Mouse (Mus musculus) gastrocnemius, adult 18-20 months (tissue): ENCODE measurements around the gene Efcab14. TPM values are rescaled to one million over a fixed set of nuclear protein-coding genes. Genes with fewer than 3 reads are reported as not detected.
A peak's percentile ranks its signal among the peaks of the same experiment; 100 is the strongest.

Experiments used
- DNase-seq: peaks from one replicate; pipeline ENCODE4 v3.0.0; 2021; ENCODE audit warnings: low spot score
- total RNA-seq, 2 experiments: library from RNA; stranded (reverse); gene quantifications; 2 replicates each; pipeline ENCODE4 v1.2.3; 2021

Efcab14 gene
- total RNA-seq, 2 experiments from 2014 or later = 46.2 to 49.5 TPM

GRCm38 (mm10) chr4:115775056-115775455 is 37.5 kb downstream of the Efcab14 start:
- no peak for DNase-seq

DNA sequence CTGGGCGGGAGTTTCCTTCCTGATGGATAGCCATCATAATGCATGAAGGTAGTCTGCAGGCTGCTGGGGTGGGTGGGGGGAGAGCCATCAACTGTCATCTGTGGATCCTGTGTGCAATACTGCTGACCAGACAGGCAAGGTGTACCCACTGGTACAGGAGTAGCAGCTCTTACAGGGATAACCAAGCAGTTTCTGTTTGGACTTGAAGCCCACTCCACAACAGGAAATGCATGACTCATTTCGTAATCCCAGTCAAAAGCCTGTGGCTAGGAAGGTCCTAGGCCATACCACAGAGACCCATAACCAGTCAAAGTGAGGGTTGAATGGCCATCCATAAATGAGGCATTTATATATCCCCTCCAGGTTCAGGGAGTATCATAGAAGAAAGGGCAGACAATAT is 40.1 kb downstream of the Efcab14 start:
- DNase-seq = no peak

- no peak for DNase-seq
These were observed 42.7 kb downstream of the Efcab14 start for GRCm38 (mm10) chr4:115780269-115780668.

- no peak for DNase-seq
These were observed 43.4 kb downstream of the Efcab14 start, which contains the start of gene Tex38 for GRCm38 (mm10) chr4:115780918-115781317. Gene Tex38, minus strand, starts transcription at chr4:115781018.

DNA sequence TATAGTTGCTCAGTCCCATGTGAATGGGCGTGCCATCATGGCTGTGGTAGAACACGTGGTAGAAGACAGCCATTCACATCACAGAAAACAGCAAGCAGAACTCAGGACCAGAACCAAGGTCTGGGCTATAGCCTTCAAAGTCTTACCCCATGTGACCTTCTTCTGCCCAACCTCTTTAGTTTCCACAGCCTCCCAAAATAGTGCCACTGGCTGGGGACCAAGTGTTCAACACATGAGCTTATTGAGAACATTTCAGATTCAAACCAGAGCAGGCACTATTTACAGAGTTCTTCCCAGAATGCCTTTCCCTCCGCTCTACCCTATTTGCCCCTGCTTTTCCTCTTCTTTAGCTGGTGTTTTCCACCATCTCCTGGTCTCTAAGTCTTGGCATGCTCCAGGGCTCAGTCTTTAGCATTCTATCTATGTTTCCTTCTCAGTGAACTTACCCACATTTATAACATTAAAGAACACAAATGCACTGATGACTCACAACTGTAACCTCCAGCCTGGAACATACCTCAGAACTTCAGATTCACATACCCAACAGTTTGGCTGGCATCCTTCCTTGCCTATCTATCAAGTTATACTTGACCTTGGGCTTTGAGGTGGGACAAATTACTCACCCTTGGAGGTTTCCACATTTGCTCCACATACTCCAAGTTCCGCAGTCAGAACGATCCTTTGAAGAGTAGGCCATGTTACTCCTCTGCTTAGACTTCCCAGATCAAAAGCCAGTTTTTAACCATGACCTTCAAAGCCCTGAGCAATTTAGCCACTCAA is 44.7 kb downstream of the Efcab14 start:
- peak; percentile 32 for DNase-seq

DNA sequence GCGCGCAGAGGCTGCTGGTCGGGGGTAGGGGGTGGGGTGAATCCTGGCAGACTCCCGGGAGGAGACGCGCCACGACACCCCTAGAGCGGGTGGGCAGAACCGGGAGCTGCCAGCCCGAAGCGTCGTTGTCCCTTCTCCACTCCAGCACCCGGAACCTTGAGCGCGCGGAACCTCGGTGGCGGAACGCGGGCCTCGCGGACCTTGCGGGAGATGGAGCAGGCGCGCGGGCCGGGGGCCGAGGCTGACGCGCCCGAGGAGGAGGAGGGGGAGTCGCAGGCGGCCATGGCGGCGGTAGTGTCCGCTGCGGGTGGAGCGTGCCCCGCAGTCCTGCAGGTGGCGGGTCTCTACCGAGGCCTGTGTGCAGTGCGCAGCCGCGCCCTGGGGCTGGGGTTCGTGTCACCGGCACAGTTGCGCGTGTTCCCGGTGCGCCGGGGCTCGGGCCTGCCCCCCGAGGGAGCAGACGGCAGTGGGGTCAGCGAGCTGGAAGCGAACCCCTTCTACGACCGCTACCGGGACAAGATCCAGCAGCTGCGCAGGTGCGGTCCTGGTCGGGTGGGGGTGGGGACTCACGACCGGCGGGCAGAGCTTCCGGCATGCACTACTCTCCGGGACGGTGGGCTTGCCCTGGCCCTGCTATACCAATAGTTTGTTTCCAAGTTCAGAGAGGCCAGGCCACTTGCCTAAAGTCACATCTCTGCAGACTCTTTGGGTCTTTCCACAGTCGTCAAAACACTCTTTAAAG is 47.4 kb downstream of the Efcab14 start, which contains the start of gene Atpaf1:
TSS of gene Atpaf1 (plus strand) at position 44 of the 742 bp plus-strand sequence.
- peak; percentile 69 for DNase-seq

DNA sequence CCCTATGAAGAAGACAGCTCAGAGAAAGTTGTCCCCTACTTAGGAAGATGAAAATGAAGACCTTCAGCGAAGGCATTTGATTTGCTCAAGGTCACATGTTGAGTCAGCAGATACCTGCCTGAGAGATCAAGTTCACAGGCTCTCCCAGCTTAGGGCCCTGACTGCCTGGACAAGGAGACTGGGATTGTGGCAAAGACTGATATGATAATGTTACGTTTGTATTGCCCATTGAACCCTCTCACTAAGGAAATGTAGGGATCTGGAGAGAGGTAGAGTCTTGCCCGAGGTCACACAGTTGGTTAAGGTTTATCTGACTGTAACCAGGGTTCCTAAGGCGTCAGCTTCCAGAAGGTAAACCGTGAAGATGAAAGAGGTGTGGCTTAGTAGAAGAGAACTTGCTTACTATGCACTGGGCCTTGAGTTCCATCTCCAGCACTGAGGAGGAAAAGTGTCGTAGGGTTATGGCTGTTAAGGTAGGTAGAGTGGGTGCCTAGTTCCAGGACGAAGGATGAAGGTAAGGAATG is 48.0 kb downstream of the Efcab14 start:
- DNase-seq = peak; percentile 22

GRCm38 (mm10) chr4:115790864-115791263 is 53.3 kb downstream of the Efcab14 start:
- DNase-seq = no peak

GRCm38 (mm10) chr4:115795360-115795759 is 57.8 kb downstream of the Efcab14 start:
- no peak for DNase-seq

DNA sequence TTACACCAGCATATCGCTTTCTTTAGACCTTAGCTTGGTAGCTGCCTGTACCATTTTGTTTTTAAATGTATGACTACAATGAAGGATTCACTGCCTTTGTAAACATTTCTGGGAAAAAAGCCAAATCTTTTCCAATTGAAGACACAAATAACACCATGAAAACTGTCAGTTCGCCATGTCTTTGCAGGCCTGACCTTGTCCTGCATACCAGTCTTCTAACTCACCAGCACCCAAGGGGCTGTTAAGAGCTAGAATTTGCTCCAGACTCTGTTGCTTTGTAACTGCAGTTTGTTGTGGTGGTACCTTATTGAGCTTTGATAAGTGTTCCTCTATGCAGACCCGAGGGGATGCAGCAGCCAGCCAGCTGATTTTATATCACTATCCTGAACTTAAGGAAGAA is 62.4 kb downstream of the Efcab14 start:
- DNase-seq = no peak

- no peak for DNase-seq
These were observed 74.8 kb downstream of the Efcab14 start for GRCm38 (mm10) chr4:115812326-115812725.

- no peak for DNase-seq
These were observed 78.1 kb downstream of the Efcab14 start for GRCm38 (mm10) chr4:115815606-115816005.

DNA sequence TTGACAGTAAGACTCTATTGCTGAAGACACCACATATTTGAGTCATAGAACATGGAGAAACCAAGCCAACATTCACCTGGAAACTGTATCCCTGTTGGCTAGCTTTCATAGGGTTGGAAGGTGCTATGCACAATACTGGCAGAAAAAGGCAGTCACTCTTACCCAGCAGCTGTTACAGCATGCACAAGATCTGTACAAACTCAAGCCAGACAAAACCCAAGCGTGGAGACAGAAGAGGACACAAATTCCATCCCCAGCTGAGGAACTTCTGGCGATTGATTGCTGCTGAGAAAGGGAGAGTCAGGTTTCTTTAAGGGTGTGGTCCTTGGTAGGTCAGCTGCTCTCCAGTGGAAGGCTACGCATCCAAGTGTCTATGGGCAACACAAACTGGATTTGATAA is 82.7 kb downstream of the Efcab14 start:
- no peak for DNase-seq

GRCm38 (mm10) chr4:115820944-115821343 is 83.4 kb downstream of the Efcab14 start:
- no peak for DNase-seq

- DNase-seq = no peak
These were observed 83.9 kb downstream of the Efcab14 start for GRCm38 (mm10) chr4:115821431-115821830.

- DNase-seq = no peak
These were observed 84.4 kb downstream of the Efcab14 start for GRCm38 (mm10) chr4:115821928-115822327.

GRCm38 (mm10) chr4:115824178-115824577 is 86.6 kb downstream of the Efcab14 start:
- no peak for DNase-seq

DNA sequence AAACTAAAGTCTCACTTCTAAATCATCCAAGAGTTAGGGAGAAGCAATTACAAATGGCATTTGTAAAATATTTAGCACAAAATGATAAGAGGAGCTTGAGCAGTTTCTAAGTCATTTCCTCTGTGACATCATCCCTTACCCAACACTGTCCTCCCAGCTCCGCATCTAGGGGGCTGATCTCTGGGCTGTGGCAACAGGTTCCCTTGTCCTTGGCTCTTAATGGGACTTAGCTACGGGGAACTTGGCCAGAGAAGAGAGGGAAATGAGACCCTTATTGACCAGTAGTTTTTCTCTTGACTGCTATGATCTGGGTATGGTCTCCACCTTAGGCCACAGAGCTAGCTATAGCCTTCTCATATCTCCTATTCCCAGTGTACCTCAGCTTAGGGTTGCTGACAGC is 87.7 kb downstream of the Efcab14 start:
- no peak for DNase-seq
